Mouse (Mus musculus) megakaryocyte, embryonic 14.5 days (primary cell): ENCODE results near the gene Plekhh2.

ENCODE experiments used
- FLI1 ChIP-seq: IDR thresholded peaks from 2 replicates; pipeline ENCODE4 v1.6.1; 2012; ENCODE audit warnings: low read length, inconsistent platforms, mixed read lengths
- GATA1 ChIP-seq: IDR thresholded peaks from 3 replicates; pipeline ENCODE4 v1.6.1; 2012; ENCODE audit warnings: mixed read lengths, low read length, inconsistent platforms, borderline replicate concordance

- no peak for TF ChIP-seq GATA1
- TF ChIP-seq FLI1, result no peak
These were observed 68.1 kb downstream of the Plekhh2 start for GRCm38 (mm10) chr17:84579817-84580216.
